Mouse (Mus musculus): ENCODE measurements around the gene Cdk14. TPM values are rescaled to one million over a fixed set of nuclear protein-coding genes. Genes with fewer than 3 reads are reported as not detected.
A peak's percentile ranks its signal among the peaks of the same experiment; 100 is the strongest.

Cdk14 gene
- polyA plus RNA-seq, 1 experiment = 14.8 TPM

- Histone ChIP-seq H3K36me3 (ENCODE audit: control insufficient read depth, insufficient read depth, low read length, poor library complexity, severe bottlenecking) (no peaks in the 10 kb centered on the region), H3K4me3 (ENCODE audit: low read depth, low read length) (no peak overlapping the region), H3K9ac (ENCODE audit: low read depth, poor library complexity, severe bottlenecking) (no peak overlapping the region), H3K27me3 (ENCODE audit: control insufficient read depth, insufficient read depth, low read length, poor library complexity, severe bottlenecking) (no peaks in the 10 kb centered on the region), H3K27ac (ENCODE audit: insufficient read depth, low read length) (no peak overlapping the region), H3K4me1 (ENCODE audit: control insufficient read depth, insufficient read depth, low read length) (no peaks in the 10 kb centered on the region), H3K9me3 (replicated peaks; ENCODE audit: control insufficient read depth, insufficient read depth, low read length, poor library complexity, severe bottlenecking) (no peaks in the 10 kb centered on the region)
- no peak for TF ChIP-seq EP300 (IDR thresholded peaks at IDR 0.05; ENCODE audit: insufficient read depth, low read depth, low read length)
These were observed 244.5 kb downstream of the Cdk14 start for GRCm38 (mm10) chr5:5175611-5176010.

DNA sequence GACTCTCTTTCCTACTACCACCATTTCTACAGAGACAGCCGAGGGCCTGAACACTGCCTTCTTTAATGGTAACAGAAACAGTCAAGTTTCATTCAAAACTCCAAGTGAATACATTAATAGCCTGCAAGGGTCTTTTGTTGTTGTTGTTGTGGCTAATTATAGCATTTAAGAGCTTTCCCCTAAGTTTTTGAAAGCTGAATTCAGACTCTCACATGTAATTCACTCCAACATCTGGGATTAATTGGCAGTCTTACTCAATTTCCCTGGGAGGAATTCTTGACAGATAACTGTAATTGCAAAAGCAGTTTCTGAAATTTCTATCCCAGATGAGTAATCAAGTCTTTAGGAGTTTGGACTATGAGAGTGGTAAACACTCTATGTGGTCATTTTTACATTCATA is 245.0 kb downstream of the Cdk14 start:
- Histone ChIP-seq H3K9ac (ENCODE audit: low read depth, poor library complexity, severe bottlenecking) (no peak overlapping the region), H3K27me3 (ENCODE audit: control insufficient read depth, insufficient read depth, low read length, poor library complexity, severe bottlenecking) (no peaks in the 10 kb centered on the region), H3K9me3 (replicated peaks; ENCODE audit: control insufficient read depth, insufficient read depth, low read length, poor library complexity, severe bottlenecking) (no peaks in the 10 kb centered on the region), H3K27ac (ENCODE audit: insufficient read depth, low read length) (no peak overlapping the region), H3K36me3 (ENCODE audit: control insufficient read depth, insufficient read depth, low read length, poor library complexity, severe bottlenecking) (no peaks in the 10 kb centered on the region), H3K4me3 (ENCODE audit: low read depth, low read length) (no peak overlapping the region), H3K4me1 (ENCODE audit: control insufficient read depth, insufficient read depth, low read length) (no peaks in the 10 kb centered on the region)
- no peak for TF ChIP-seq POLR2A (IDR thresholded peaks at IDR 0.05; ENCODE audit: insufficient read depth, low read length)
- TF ChIP-seq CTCF (IDR thresholded peaks at IDR 0.05; ENCODE audit: low read depth, low read length) = no peak
- TF ChIP-seq EP300 (IDR thresholded peaks at IDR 0.05; ENCODE audit: insufficient read depth, low read depth, low read length) = no peak

DNA sequence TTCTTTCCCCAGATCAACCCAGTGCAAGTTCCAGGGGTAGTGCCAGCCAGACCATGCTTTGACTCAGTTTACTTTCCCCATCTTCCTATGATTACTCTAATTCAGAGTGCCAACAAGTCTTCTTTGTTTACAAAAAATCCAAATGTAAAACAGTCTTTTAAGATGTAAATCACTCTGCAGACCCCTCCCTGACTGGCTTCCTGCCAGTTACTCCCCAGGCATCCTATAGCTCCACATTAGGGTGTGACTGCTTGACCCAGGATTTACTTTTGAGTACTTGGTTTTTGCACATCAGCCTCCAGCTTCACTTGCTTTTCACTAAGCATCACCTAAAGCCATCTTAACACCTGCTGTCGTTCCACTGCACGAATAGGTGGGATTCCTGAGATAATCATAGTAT is 254.0 kb downstream of the Cdk14 start:
- no peak overlapping the region for H3K9ac ChIP-seq (ENCODE audit: low read depth, poor library complexity, severe bottlenecking)
- no peak for TF ChIP-seq POLR2A (IDR thresholded peaks at IDR 0.05; ENCODE audit: insufficient read depth, low read length)
- TF ChIP-seq EP300 (IDR thresholded peaks at IDR 0.05; ENCODE audit: insufficient read depth, low read depth, low read length) = 0 out of 2 replicates have a peak, but pooled peaks have one; percentile 40
- no peak overlapping the region for H3K27ac ChIP-seq (ENCODE audit: insufficient read depth, low read length)
- no peaks in the 10 kb centered on the region for H3K9me3 ChIP-seq (replicated peaks; ENCODE audit: control insufficient read depth, insufficient read depth, low read length, poor library complexity, severe bottlenecking)
- no peak overlapping the region for H3K4me3 ChIP-seq (ENCODE audit: low read depth, low read length)
- H3K4me1 ChIP-seq (ENCODE audit: control insufficient read depth, insufficient read depth, low read length) = peaks cover 1% of the 10 kb centered on the region
- H3K36me3 ChIP-seq (ENCODE audit: control insufficient read depth, insufficient read depth, low read length, poor library complexity, severe bottlenecking) = no peaks in the 10 kb centered on the region
- H3K27me3 ChIP-seq (ENCODE audit: control insufficient read depth, insufficient read depth, low read length, poor library complexity, severe bottlenecking) = no peaks in the 10 kb centered on the region

DNA sequence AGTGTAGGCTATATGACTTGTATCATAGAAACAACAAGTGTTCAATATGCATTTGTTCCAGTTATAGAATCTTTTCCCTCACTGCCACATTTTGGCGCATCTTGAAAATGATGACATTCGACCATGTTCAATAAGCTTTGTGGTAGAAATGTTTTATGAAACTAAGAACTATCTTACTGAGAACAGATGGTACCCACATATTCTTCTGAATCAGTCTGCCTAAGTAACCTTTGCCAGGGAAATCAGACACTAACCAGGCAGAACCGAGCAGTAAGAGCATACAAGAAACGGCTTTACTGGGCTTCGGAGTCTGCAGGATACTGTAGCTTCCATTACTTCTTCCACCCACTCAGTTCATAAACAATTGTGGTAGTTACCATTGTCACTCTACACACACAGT is 255.8 kb downstream of the Cdk14 start:
- Histone ChIP-seq H3K9ac (ENCODE audit: low read depth, poor library complexity, severe bottlenecking) (no peak overlapping the region), H3K4me1 (ENCODE audit: control insufficient read depth, insufficient read depth, low read length) (peaks cover 1% of the 10 kb centered on the region), H3K9me3 (replicated peaks; ENCODE audit: control insufficient read depth, insufficient read depth, low read length, poor library complexity, severe bottlenecking) (no peaks in the 10 kb centered on the region), H3K27me3 (ENCODE audit: control insufficient read depth, insufficient read depth, low read length, poor library complexity, severe bottlenecking) (no peaks in the 10 kb centered on the region), H3K4me3 (ENCODE audit: low read depth, low read length) (no peak overlapping the region), H3K27ac (ENCODE audit: insufficient read depth, low read length) (no peak overlapping the region), H3K36me3 (ENCODE audit: control insufficient read depth, insufficient read depth, low read length, poor library complexity, severe bottlenecking) (no peaks in the 10 kb centered on the region)
- no peak for TF ChIP-seq POLR2A (IDR thresholded peaks at IDR 0.05; ENCODE audit: insufficient read depth, low read length)
- TF ChIP-seq EP300 (IDR thresholded peaks at IDR 0.05; ENCODE audit: insufficient read depth, low read depth, low read length) = no peak
- TF ChIP-seq CTCF (IDR thresholded peaks at IDR 0.05; ENCODE audit: low read depth, low read length) = no peak

DNA sequence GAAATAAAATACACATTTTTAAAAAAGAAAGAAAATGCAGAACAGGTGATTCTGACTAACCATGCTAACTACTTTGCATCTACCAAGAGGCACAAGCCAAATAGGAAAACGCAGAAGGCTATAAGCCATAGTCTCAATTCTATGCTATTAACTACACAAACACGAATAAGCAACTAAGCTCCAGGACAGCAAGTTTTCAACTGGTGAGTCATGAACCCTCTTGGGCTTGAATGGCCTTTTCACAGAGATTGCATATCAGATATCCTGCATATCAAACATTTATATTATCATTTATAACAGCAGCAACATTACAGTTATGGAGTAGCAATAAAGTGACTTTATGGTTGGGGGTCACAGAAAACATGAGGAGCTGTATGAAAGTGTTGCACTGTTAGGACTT is 256.3 kb downstream of the Cdk14 start:
- Histone ChIP-seq H3K4me1 (ENCODE audit: control insufficient read depth, insufficient read depth, low read length) (peaks cover 1% of the 10 kb centered on the region), H3K27ac (ENCODE audit: insufficient read depth, low read length) (no peak overlapping the region), H3K9me3 (replicated peaks; ENCODE audit: control insufficient read depth, insufficient read depth, low read length, poor library complexity, severe bottlenecking) (no peaks in the 10 kb centered on the region), H3K4me3 (ENCODE audit: low read depth, low read length) (no peak overlapping the region), H3K27me3 (ENCODE audit: control insufficient read depth, insufficient read depth, low read length, poor library complexity, severe bottlenecking) (no peaks in the 10 kb centered on the region), H3K9ac (ENCODE audit: low read depth, poor library complexity, severe bottlenecking) (no peak overlapping the region), H3K36me3 (ENCODE audit: control insufficient read depth, insufficient read depth, low read length, poor library complexity, severe bottlenecking) (no peaks in the 10 kb centered on the region)
- TF ChIP-seq CTCF (IDR thresholded peaks at IDR 0.05; ENCODE audit: low read depth, low read length) (no peak), POLR2A (IDR thresholded peaks at IDR 0.05; ENCODE audit: insufficient read depth, low read length) (no peak), EP300 (IDR thresholded peaks at IDR 0.05; ENCODE audit: insufficient read depth, low read depth, low read length) (no peak)

DNA sequence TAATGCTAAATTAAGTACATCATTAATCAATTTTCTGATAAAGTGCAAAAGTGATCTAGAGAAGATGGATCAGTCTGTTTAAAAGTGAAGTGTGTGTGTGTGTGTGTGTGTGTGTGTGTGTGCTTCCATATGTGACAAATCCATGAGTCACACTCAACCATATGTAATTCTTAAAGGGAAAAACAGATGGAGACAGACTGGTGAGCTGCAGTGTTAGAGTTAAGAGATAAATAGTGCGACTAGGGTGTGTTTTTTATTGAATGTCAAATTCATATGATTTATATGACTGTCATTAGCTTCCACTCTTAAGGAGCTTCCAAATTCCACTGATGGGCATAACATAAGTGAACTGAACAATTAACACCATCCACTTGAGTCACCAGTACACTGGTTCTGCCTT is 260.6 kb downstream of the Cdk14 start:
- Histone ChIP-seq H3K9me3 (replicated peaks; ENCODE audit: control insufficient read depth, insufficient read depth, low read length, poor library complexity, severe bottlenecking) (no peaks in the 10 kb centered on the region), H3K4me1 (ENCODE audit: control insufficient read depth, insufficient read depth, low read length) (no peaks in the 10 kb centered on the region), H3K36me3 (ENCODE audit: control insufficient read depth, insufficient read depth, low read length, poor library complexity, severe bottlenecking) (no peaks in the 10 kb centered on the region), H3K9ac (ENCODE audit: low read depth, poor library complexity, severe bottlenecking) (no peak overlapping the region), H3K27me3 (ENCODE audit: control insufficient read depth, insufficient read depth, low read length, poor library complexity, severe bottlenecking) (no peaks in the 10 kb centered on the region), H3K4me3 (ENCODE audit: low read depth, low read length) (no peak overlapping the region), H3K27ac (ENCODE audit: insufficient read depth, low read length) (no peak overlapping the region)
- TF ChIP-seq POLR2A (IDR thresholded peaks at IDR 0.05; ENCODE audit: insufficient read depth, low read length) (no peak), CTCF (IDR thresholded peaks at IDR 0.05; ENCODE audit: low read depth, low read length) (no peak), EP300 (IDR thresholded peaks at IDR 0.05; ENCODE audit: insufficient read depth, low read depth, low read length) (no peak)
